Mouse (Mus musculus) kidney, embryonic 16.5 days (tissue): ENCODE results near the gene Foxn3. TPM values are rescaled to one million over a fixed set of nuclear protein-coding genes. Genes with fewer than 3 reads are reported as not detected.

Experiments
- ATAC-seq: fragments of 200-750 bp; cut with Nextera tagmentation; 2 replicates; pipeline ENCODE4 v1.8.0; 2017; ENCODE audit warnings: moderate TSS enrichment; ENCODE audit not compliant: low FRiP score, low TSS enrichment
- H3K27ac ChIP-seq: fragments of 300-500 bp; sonication (generic); 2 replicates; pipeline ENCODE4 v1.5.1; 2014; ENCODE audit warnings: low read length
- H3K27me3 ChIP-seq: fragments of 300-500 bp; sonication (generic); 2 replicates; pipeline ENCODE4 v1.6.1; 2014; ENCODE audit warnings: low read length, control low read depth, mixed read lengths; ENCODE audit not compliant: insufficient read depth
- H3K36me3 ChIP-seq: fragments of 300-500 bp; sonication (generic); 2 replicates; pipeline ENCODE4 v1.6.1; 2014; ENCODE audit warnings: low read length, control low read depth, mixed read lengths; ENCODE audit not compliant: insufficient read depth
- H3K4me1 ChIP-seq: fragments of 300-500 bp; sonication (generic); 2 replicates; pipeline ENCODE4 v1.6.1; 2014; ENCODE audit warnings: low read length, control low read depth, mixed read lengths; ENCODE audit not compliant: insufficient read depth
- H3K4me2 ChIP-seq: fragments of 300-500 bp; sonication (generic); replicated peaks from 2 replicates; pipeline ENCODE4 v1.6.1; 2014; ENCODE audit warnings: low read depth, low read length
- H3K4me3 ChIP-seq: fragments of 300-500 bp; sonication (generic); 2 replicates; pipeline ENCODE4 v1.5.1; 2014; ENCODE audit warnings: mild to moderate bottlenecking, low read length
- H3K9ac ChIP-seq: fragments of 300-500 bp; sonication (generic); replicated peaks from 2 replicates; pipeline ENCODE4 v1.6.1; 2014; ENCODE audit warnings: low read length
- H3K9me3 ChIP-seq: fragments of 300-500 bp; sonication (generic); 2 replicates; pipeline ENCODE4 v1.6.1; 2016; ENCODE audit warnings: low read length, control low read depth
- WGBS: fragments of 180-500 bp; shearing (Covaris S2); extraction: QIAGEN DNeasy Blood & Tissue Kit; methylation state at CpG from one replicate; pipeline ENCODE4 v1.1.7; 2014; 5-methylcytosine and 5-hydroxymethylcytosine counted together
- polyA plus RNA-seq: library from polyadenylated mRNA; unstranded; fragments of >200 nt; fragmentation: Nextera tagmentation; extraction: Ambion mirVana; gene quantifications from 2 replicates; pipeline ENCODE4 v1.2.1, GENCODE M21; 2015

Foxn3 gene
- polyA plus RNA-seq, 1 experiment from 2014 or later = 54.0 TPM

- Histone ChIP-seq H3K36me3 (no peaks in the 10 kb centered on the region), H3K27ac (no peak overlapping the region), H3K4me1 (no peaks in the 10 kb centered on the region), H3K4me2 (no peak overlapping the region), H3K9me3 (peaks cover 8% of the 10 kb centered on the region; the same call in 1 of the 2 replicates), H3K9ac (no peak overlapping the region), H3K27me3 (no peaks in the 10 kb centered on the region), H3K4me3 (no peak overlapping the region)
- no peak for ATAC-seq
- WGBS = 94% methylated on average over 8 of the region's 8 CpGs
These were observed 162.5 kb downstream of the Foxn3 start for GRCm38 (mm10) chr12:99400907-99401306.

DNA sequence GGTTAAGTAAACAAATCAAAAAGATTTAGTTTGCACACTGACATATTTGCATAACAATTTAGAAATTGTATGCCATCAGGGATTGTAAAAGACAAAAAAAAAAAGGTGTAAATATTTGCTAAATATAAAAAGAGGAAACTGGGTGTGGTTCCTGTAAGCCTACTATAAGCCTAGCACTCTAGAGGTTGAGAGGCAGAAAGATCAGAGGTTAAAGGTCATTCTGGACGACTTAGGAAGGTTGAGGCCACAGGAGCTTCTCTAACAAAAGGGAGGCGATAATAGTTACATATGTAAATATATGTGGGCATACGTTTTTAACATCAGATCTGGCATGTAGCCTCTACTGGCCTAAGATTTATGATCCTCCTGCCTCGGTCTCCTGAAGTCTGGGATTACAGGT lies 163.8 kb downstream of the Foxn3 start:
- Histone ChIP-seq H3K4me3 (no peak overlapping the region), H3K27ac (no peak overlapping the region), H3K9ac (no peak overlapping the region), H3K4me1 (no peaks in the 10 kb centered on the region), H3K27me3 (no peaks in the 10 kb centered on the region), H3K4me2 (no peak overlapping the region), H3K9me3 (peaks cover 8% of the 10 kb centered on the region; the same call in 1 of the 2 replicates), H3K36me3 (no peaks in the 10 kb centered on the region)
- WGBS = 71% methylated on average over 4 of the region's 4 CpGs
- ATAC-seq = no peak

DNA sequence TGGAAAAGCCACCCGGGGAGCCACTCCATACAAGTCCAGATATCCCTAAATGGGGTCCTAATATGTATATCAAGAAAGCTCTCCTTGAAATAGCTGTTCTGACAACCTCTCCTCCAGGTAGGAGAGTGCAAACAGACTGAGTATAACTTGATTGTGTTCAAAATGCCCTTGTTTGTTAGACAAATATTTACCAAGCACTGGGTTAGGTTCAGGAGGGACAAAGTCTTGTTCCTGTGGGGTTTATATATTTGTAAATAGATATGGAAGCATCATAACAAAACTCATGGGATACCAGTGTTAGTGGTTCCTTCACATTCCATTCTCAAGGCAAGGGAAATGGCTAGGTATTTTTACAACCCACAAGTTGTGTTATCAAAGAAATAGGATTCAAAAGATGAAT lies 166.9 kb downstream of the Foxn3 start:
- no peak overlapping the region for H3K4me3 ChIP-seq
- H3K9me3 ChIP-seq = peaks cover 3% of the 10 kb centered on the region; the same call in 1 of the 2 replicates
- ATAC-seq = no peak
- no peak overlapping the region for H3K9ac ChIP-seq
- no peaks in the 10 kb centered on the region for H3K27me3 ChIP-seq
- H3K36me3 ChIP-seq = no peaks in the 10 kb centered on the region
- no peak overlapping the region for H3K4me2 ChIP-seq
- H3K27ac ChIP-seq = no peak overlapping the region
- H3K4me1 ChIP-seq = peaks cover 8% of the 10 kb centered on the region; the same call in 1 of the 2 replicates
- WGBS = 86% methylated on average over 1 of the region's 1 CpGs

DNA sequence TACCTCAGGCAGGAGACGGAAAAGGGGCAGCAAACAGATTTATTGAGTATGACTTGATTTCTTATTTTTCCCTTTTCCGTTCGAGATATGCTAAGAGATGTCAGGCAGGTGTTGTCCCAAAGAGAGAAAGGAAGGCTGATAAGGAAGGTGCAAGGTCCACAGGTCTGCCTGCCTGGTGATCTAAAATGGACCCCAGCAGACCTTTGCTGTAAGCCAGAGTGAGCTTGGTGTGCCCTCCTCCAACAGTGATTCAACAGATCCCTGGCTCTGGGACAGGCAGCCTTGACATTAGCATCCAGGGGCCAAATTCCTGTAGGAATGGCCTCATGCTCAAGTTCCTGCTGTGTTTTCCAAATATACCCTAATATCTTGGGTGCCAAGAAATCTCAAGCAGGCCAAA lies 168.3 kb downstream of the Foxn3 start:
- Histone ChIP-seq H3K27me3 (no peaks in the 10 kb centered on the region), H3K36me3 (no peaks in the 10 kb centered on the region), H3K27ac (no peak overlapping the region), H3K4me1 (peaks cover 22% of the 10 kb centered on the region), H3K9ac (no peak overlapping the region), H3K4me2 (no peak overlapping the region), H3K4me3 (no peak overlapping the region), H3K9me3 (peaks cover 3% of the 10 kb centered on the region; the same call in 1 of the 2 replicates)
- 84% methylated on average over 3 of the region's 3 CpGs for WGBS
- no peak for ATAC-seq

DNA sequence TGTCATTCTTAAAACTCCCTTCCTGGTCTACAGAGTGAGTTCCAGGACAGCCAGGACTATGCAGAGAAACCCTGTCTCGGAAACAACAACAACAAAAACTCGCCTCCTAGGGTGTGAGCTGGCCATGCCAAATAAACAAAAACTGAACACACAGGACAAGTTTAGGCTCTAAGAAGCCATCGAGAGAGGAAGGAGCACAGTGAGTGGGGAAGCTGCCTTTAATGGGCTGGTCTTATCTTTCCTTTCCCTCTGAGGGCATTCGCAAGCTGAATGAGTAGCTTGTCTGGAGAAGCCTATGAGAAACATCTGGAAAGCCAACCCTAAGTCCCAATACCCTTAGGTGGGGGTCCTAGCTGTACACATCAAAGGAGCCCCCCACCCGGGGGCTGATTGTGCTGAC lies 168.7 kb downstream of the Foxn3 start:
- no peak overlapping the region for H3K9ac ChIP-seq
- peaks cover 3% of the 10 kb centered on the region; the same call in 1 of the 2 replicates for H3K9me3 ChIP-seq
- WGBS = 69% methylated on average over 5 of the region's 5 CpGs
- H3K4me3 ChIP-seq = no peak overlapping the region
- peaks cover 23% of the 10 kb centered on the region for H3K4me1 ChIP-seq
- no peaks in the 10 kb centered on the region for H3K27me3 ChIP-seq
- ATAC-seq = no peak
- no peaks in the 10 kb centered on the region for H3K36me3 ChIP-seq
- no peak overlapping the region for H3K27ac ChIP-seq
- H3K4me2 ChIP-seq = no peak overlapping the region

GRCm38 (mm10) chr12:99393867-99394630 lies 169.3 kb downstream of the Foxn3 start:
- Histone ChIP-seq H3K4me2 (peak overlapping the region; percentile 93), H3K4me3 (peak overlapping the region; percentile 77), H3K9ac (peak overlapping the region; percentile 92; the same call in 1 of the 2 replicates), H3K27me3 (no peaks in the 10 kb centered on the region), H3K36me3 (no peaks in the 10 kb centered on the region), H3K4me1 (peaks cover 23% of the 10 kb centered on the region), H3K9me3 (peaks cover 3% of the 10 kb centered on the region; the same call in 1 of the 2 replicates), H3K27ac (peak overlapping the region; percentile 92; the same call in 1 of the 2 replicates)
- no peak for ATAC-seq
- 42% methylated on average over 11 of the region's 11 CpGs for WGBS

DNA sequence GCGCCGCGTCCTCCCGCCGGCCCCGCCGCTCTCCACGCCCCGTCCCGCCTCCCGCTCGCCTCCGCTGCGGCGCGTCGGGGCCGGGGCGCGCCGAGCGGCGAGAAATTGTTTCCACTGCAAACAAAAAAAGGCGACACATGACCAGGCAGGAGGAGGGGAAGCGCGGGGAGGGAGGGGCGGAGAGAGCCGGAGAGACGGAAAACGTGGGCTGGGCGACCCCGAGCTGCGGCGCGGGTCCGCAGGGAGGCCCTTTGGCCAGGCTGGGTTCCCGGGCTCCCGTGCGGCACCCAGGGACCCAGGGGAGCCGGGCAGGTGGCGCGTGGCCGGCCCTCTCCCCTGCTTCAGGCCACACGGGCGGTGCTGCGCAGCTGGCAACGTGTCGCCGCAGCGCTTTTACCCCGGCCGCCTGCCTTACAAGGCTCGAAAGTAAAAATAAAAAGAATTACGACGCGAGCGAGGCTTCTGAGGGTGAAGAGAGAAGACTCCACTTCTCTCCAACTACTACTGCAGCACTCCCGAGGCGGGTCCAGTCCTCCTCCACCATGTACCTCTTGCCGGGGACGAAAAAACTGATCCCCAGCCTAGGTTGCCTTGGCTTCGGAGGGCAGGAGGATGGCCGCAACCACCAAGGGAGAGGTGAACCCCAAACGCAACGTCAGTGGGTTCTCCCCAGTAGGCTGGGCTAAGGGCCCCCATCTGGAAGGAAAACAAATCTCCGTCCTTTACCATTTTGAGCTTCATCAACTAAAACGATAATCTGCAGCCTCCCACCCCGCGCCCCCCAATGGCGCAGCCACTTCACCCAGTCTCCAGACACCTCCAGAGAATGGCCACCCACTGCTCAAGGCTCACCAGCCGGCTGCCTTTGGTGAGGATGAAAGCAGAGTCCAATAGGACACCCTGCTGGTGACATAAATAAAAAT lies 170.2 kb downstream of the Foxn3 start:
- H3K27ac ChIP-seq = peak overlapping the region; percentile 92
- no peaks in the 10 kb centered on the region for H3K27me3 ChIP-seq
- H3K9ac ChIP-seq = peak overlapping the region; percentile 92
- peak; percentile 90 for ATAC-seq
- 0 out of 2 replicates have a peak, but pooled peaks cover 2% of the 10 kb centered on the region for H3K36me3 ChIP-seq
- H3K9me3 ChIP-seq = peaks cover 3% of the 10 kb centered on the region; the same call in 1 of the 2 replicates
- H3K4me1 ChIP-seq = peaks cover 23% of the 10 kb centered on the region
- H3K4me2 ChIP-seq = peak overlapping the region; percentile 93
- WGBS = under 1% methylated on average over 63 of the region's 71 CpGs
- peak overlapping the region; percentile 77 for H3K4me3 ChIP-seq

GRCm38 (mm10) chr12:99391942-99392880 lies 171.2 kb downstream of the Foxn3 start:
- peaks cover 23% of the 10 kb centered on the region for H3K4me1 ChIP-seq
- peak overlapping the region; percentile 92 for H3K27ac ChIP-seq
- WGBS = under 1% methylated on average over 74 of the region's 87 CpGs
- H3K4me3 ChIP-seq = peak overlapping the region; percentile 77
- peaks cover 10% of the 10 kb centered on the region; the same call in 1 of the 2 replicates for H3K36me3 ChIP-seq
- H3K9me3 ChIP-seq = no peaks in the 10 kb centered on the region
- peak; percentile 92 for ATAC-seq
- H3K4me2 ChIP-seq = peak overlapping the region; percentile 93
- peak overlapping the region; percentile 92 for H3K9ac ChIP-seq
- H3K27me3 ChIP-seq = no peaks in the 10 kb centered on the region

GRCm38 (mm10) chr12:99390429-99390828 lies 173.0 kb downstream of the Foxn3 start:
- Histone ChIP-seq H3K4me3 (no peak overlapping the region), H3K27ac (no peak overlapping the region), H3K36me3 (peaks cover 15% of the 10 kb centered on the region), H3K9me3 (no peaks in the 10 kb centered on the region), H3K27me3 (no peaks in the 10 kb centered on the region), H3K4me1 (peaks cover 23% of the 10 kb centered on the region), H3K4me2 (no peak overlapping the region), H3K9ac (no peak overlapping the region)
- ATAC-seq = no peak
- 70% methylated on average over 5 of the region's 5 CpGs for WGBS
